Mouse (Mus musculus): ENCODE data around the gene Pde10a. TPM values are rescaled to one million over a fixed set of nuclear protein-coding genes. Genes with fewer than 3 reads are reported as not detected.

Gene Pde10a
- polyA plus RNA-seq, 1 experiment from 2014 or later = 12.7 TPM

GRCm38 (mm10) chr17:8777710-8778109, 252.5 kb downstream of the Pde10a start:
- ATAC-seq = no peak
- Histone ChIP-seq H3K4me1 (replicated peaks) (no peaks in the 10 kb centered on the region), H3K27me3 (no peaks in the 10 kb centered on the region), H3K9me3 (no peaks in the 10 kb centered on the region), H3K9ac (replicated peaks) (no peak overlapping the region), H3K36me3 (no peaks in the 10 kb centered on the region), H3K27ac (no peak overlapping the region), H3K4me2 (replicated peaks) (no peak overlapping the region), H3K4me3 (replicated peaks) (no peak overlapping the region)
- WGBS = 95% methylated on average over 6 of the region's 6 CpGs

- Histone ChIP-seq H3K4me2 (replicated peaks) (no peak overlapping the region), H3K27ac (no peak overlapping the region), H3K36me3 (no peaks in the 10 kb centered on the region), H3K9me3 (no peaks in the 10 kb centered on the region), H3K9ac (replicated peaks) (no peak overlapping the region), H3K4me1 (replicated peaks) (no peaks in the 10 kb centered on the region), H3K4me3 (replicated peaks) (no peak overlapping the region), H3K27me3 (no peaks in the 10 kb centered on the region)
- WGBS = 73% methylated on average over 5 of the region's 5 CpGs
- no peak for ATAC-seq
Measured at GRCm38 (mm10) chr17:8778839-8779238, 253.7 kb downstream of the Pde10a start.

- ATAC-seq = no peak
- Histone ChIP-seq H3K4me2 (replicated peaks) (no peak overlapping the region), H3K36me3 (no peaks in the 10 kb centered on the region), H3K27ac (no peak overlapping the region), H3K27me3 (no peaks in the 10 kb centered on the region), H3K4me1 (replicated peaks) (no peaks in the 10 kb centered on the region), H3K9me3 (no peaks in the 10 kb centered on the region), H3K9ac (replicated peaks) (no peak overlapping the region), H3K4me3 (replicated peaks) (no peak overlapping the region)
- 85% methylated on average over 4 of the region's 4 CpGs for WGBS
Measured at GRCm38 (mm10) chr17:8780484-8780883, 255.3 kb downstream of the Pde10a start.

DNA sequence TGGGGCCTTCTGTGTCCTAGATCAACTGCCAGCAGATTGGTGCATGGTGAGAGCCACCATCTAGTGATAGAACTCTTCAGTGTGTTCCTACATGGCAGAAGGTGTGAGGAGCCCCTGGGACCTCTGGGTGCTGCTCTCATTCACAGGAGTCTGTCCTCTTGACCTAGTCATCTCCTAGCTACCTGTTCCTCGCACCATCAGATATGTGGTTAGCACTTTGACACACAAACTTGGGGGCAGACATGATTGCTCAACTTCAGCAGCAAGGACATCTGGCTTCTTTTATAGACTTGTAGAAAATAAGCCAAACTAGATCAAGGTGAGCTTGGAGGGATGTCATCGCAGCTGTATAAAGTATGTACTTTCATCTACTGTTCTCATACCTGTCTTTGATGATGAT, 255.9 kb downstream of the Pde10a start:
- H3K4me2 ChIP-seq (replicated peaks) = no peak overlapping the region
- 92% methylated on average over 2 of the region's 2 CpGs for WGBS
- ATAC-seq = no peak
- no peaks in the 10 kb centered on the region for H3K36me3 ChIP-seq
- H3K9ac ChIP-seq (replicated peaks) = no peak overlapping the region
- H3K4me1 ChIP-seq (replicated peaks) = no peaks in the 10 kb centered on the region
- no peak overlapping the region for H3K27ac ChIP-seq
- no peaks in the 10 kb centered on the region for H3K9me3 ChIP-seq
- H3K27me3 ChIP-seq = no peaks in the 10 kb centered on the region
- no peak overlapping the region for H3K4me3 ChIP-seq (replicated peaks)

DNA sequence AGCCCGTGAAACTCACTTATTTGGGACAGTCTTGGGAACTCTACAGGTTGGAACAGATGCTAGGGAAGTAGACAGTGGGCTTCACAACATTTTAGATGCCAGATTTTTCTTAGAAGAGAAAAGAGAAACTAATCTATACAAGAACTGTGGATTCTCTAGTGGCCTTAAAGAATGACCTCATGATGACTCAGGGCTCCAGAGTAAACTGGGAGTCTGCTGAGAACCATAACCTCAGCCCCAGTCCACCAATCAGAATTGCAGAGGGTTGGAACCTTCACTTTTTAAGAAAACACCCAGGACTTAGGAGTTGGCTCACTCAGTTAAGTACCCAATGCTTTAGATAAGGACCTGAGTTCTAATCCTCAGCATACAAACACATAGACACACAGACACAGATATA, 256.4 kb downstream of the Pde10a start:
- Histone ChIP-seq H3K27ac (no peak overlapping the region), H3K9ac (replicated peaks) (no peak overlapping the region), H3K4me1 (replicated peaks) (no peaks in the 10 kb centered on the region), H3K4me3 (replicated peaks) (no peak overlapping the region), H3K9me3 (no peaks in the 10 kb centered on the region), H3K36me3 (no peaks in the 10 kb centered on the region), H3K27me3 (no peaks in the 10 kb centered on the region), H3K4me2 (replicated peaks) (no peak overlapping the region)
- WGBS = 65% methylated on average over 1 of the region's 1 CpGs
- no peak for ATAC-seq

DNA sequence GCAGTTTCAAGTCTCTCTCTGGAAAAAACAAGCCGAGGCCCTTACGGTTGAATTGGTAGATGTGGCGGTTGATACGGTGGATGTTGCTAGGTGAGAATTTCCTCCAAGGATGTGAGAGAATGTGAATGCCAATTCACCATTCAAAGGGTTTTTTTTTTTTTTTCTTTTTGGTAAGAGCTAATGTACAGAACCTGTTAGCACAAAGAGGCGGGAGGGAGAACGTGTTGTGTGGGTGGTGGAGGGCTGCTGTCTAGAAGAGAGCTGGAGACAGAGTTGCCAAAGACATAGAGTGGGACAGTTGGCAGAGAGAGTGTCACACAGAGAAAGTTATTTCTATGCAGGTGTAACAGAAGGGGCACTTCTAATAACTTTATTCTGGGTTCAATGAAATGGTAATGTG, 260.7 kb downstream of the Pde10a start:
- no peaks in the 10 kb centered on the region for H3K9me3 ChIP-seq
- ATAC-seq = no peak
- H3K27me3 ChIP-seq = no peaks in the 10 kb centered on the region; the same call in 1 of the 2 replicates
- 68% methylated on average over 6 of the region's 6 CpGs for WGBS
- no peaks in the 10 kb centered on the region for H3K36me3 ChIP-seq
- no peak overlapping the region for H3K4me3 ChIP-seq (replicated peaks)
- no peaks in the 10 kb centered on the region for H3K4me1 ChIP-seq (replicated peaks)
- H3K4me2 ChIP-seq (replicated peaks) = no peak overlapping the region
- no peak overlapping the region for H3K9ac ChIP-seq (replicated peaks)
- H3K27ac ChIP-seq = no peak overlapping the region

DNA sequence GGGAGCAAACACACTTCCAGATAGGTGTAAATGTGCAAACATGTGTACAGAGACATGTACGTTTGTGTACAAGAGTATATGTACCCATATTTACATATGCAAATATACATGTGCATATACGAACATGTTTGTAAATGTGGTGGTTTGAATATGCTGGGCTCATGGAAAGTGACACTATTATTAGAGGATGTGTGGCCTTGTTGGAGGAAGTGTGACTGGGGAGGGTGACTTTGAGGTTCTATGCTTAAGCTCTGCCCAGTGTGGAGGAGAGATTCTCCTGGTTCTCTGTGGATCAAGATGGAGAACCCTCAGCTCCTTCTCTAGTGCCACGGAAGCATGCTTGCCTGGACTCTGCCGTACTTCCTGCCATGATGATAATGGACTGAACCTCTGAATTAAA, 261.3 kb downstream of the Pde10a start:
- no peak overlapping the region for H3K4me3 ChIP-seq (replicated peaks)
- H3K4me2 ChIP-seq (replicated peaks) = no peak overlapping the region
- WGBS = 92% methylated on average over 4 of the region's 4 CpGs
- no peak overlapping the region for H3K9ac ChIP-seq (replicated peaks)
- no peak for ATAC-seq
- H3K36me3 ChIP-seq = no peaks in the 10 kb centered on the region
- no peaks in the 10 kb centered on the region for H3K4me1 ChIP-seq (replicated peaks)
- H3K9me3 ChIP-seq = no peaks in the 10 kb centered on the region
- no peak overlapping the region for H3K27ac ChIP-seq
- H3K27me3 ChIP-seq = no peaks in the 10 kb centered on the region; the same call in 1 of the 2 replicates

- Histone ChIP-seq H3K27me3 (peaks cover 6% of the 10 kb centered on the region; the same call in 1 of the 2 replicates), H3K4me1 (replicated peaks) (no peaks in the 10 kb centered on the region), H3K36me3 (no peaks in the 10 kb centered on the region), H3K9ac (replicated peaks) (no peak overlapping the region), H3K27ac (no peak overlapping the region), H3K4me3 (replicated peaks) (no peak overlapping the region), H3K4me2 (replicated peaks) (no peak overlapping the region), H3K9me3 (no peaks in the 10 kb centered on the region)
- WGBS = 46% methylated on average over 8 of the region's 8 CpGs
- ATAC-seq = no peak
Measured at GRCm38 (mm10) chr17:8787762-8788161, 262.6 kb downstream of the Pde10a start.

GRCm38 (mm10) chr17:8791561-8791960, 266.4 kb downstream of the Pde10a start:
- Histone ChIP-seq H3K36me3 (no peaks in the 10 kb centered on the region), H3K27me3 (peaks cover 30% of the 10 kb centered on the region), H3K4me3 (replicated peaks) (no peak overlapping the region), H3K9ac (replicated peaks) (no peak overlapping the region), H3K4me1 (replicated peaks) (no peaks in the 10 kb centered on the region), H3K27ac (no peak overlapping the region), H3K9me3 (no peaks in the 10 kb centered on the region), H3K4me2 (replicated peaks) (no peak overlapping the region)
- WGBS = 66% methylated on average over 4 of the region's 4 CpGs
- no peak for ATAC-seq

- Histone ChIP-seq H3K4me3 (replicated peaks) (no peak overlapping the region), H3K27ac (no peak overlapping the region), H3K9me3 (no peaks in the 10 kb centered on the region), H3K9ac (replicated peaks) (no peak overlapping the region), H3K36me3 (no peaks in the 10 kb centered on the region), H3K4me2 (replicated peaks) (no peak overlapping the region), H3K27me3 (peaks cover 36% of the 10 kb centered on the region), H3K4me1 (replicated peaks) (no peaks in the 10 kb centered on the region)
- no peak for ATAC-seq
- WGBS = 79% methylated on average over 7 of the region's 7 CpGs
Measured at GRCm38 (mm10) chr17:8792611-8793010, 267.4 kb downstream of the Pde10a start.

GRCm38 (mm10) chr17:8797624-8798023, 272.5 kb downstream of the Pde10a start:
- H3K9ac ChIP-seq (replicated peaks) = no peak overlapping the region
- no peaks in the 10 kb centered on the region for H3K36me3 ChIP-seq
- 12% methylated on average over 2 of the region's 2 CpGs for WGBS
- no peaks in the 10 kb centered on the region for H3K9me3 ChIP-seq
- H3K27me3 ChIP-seq = peaks cover 60% of the 10 kb centered on the region
- no peak for ATAC-seq
- no peak overlapping the region for H3K4me2 ChIP-seq (replicated peaks)
- no peak overlapping the region for H3K27ac ChIP-seq
- no peak overlapping the region for H3K4me3 ChIP-seq (replicated peaks)
- H3K4me1 ChIP-seq (replicated peaks) = peaks cover 16% of the 10 kb centered on the region

- Histone ChIP-seq H3K4me1 (replicated peaks) (peaks cover 22% of the 10 kb centered on the region), H3K36me3 (no peaks in the 10 kb centered on the region), H3K4me3 (replicated peaks) (no peak overlapping the region), H3K9ac (replicated peaks) (no peak overlapping the region), H3K27me3 (peaks cover 60% of the 10 kb centered on the region), H3K4me2 (replicated peaks) (no peak overlapping the region), H3K9me3 (no peaks in the 10 kb centered on the region), H3K27ac (no peak overlapping the region)
- WGBS = 1% methylated on average over 12 of the region's 12 CpGs
- no peak for ATAC-seq
Measured at GRCm38 (mm10) chr17:8798531-8799295, 273.5 kb downstream of the Pde10a start.

DNA sequence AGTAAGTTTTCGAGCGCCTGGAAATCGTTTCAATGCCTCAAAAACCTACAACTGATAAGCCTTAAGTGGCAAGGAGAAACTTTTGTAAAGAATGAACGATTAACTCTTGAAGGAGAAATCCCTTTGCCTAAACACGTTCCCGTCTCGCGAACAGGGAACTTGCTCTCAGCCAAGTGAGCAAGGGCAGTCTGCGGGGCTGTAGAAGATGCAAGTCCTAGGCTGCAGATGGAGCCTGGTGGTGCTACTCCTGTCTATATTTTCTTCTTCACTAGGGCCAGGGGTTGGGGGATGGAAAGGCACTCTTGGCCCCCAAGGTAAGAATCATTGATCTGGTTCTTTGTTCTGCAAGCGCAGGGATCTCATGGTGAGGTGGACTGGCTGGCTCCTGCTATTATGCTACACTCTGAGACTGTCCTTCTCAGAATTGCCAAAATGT, 274.1 kb downstream of the Pde10a start:
- H3K27ac ChIP-seq = no peak overlapping the region
- no peaks in the 10 kb centered on the region for H3K36me3 ChIP-seq
- H3K4me2 ChIP-seq (replicated peaks) = no peak overlapping the region
- H3K9me3 ChIP-seq = no peaks in the 10 kb centered on the region
- ATAC-seq = no peak
- 1% methylated on average over 10 of the region's 10 CpGs for WGBS
- no peak overlapping the region for H3K4me3 ChIP-seq (replicated peaks)
- peaks cover 66% of the 10 kb centered on the region for H3K27me3 ChIP-seq
- H3K9ac ChIP-seq (replicated peaks) = no peak overlapping the region
- peaks cover 28% of the 10 kb centered on the region for H3K4me1 ChIP-seq (replicated peaks)
